Mouse (Mus musculus) mouse embryonic stem cell (cell line): ENCODE results near the gene Ago4.

Source experiments
- in situ Hi-C, 2 experiments: fragments of 300-500 bp; cut with MboI; formaldehyde crosslinking; loops; 1 replicate in 1 of 2; 3 replicates in 1 of 2; pipeline ENCODE4 v1.14.3; 2019 to 2020; ENCODE audit warnings: low sequenced_read_pairs in 2 of 2, low pct_unique_long_range_greater_than_20kb in 1 of 2, mixed read lengths in 1 of 2; ENCODE audit not compliant: unreplicated experiment in 1 of 2

Ago4 gene

GRCm38 (mm10) chr4:126533729-126534070, 428 bp upstream of the Ago4 start:
- in situ Hi-C loops, result no loop called here

DNA sequence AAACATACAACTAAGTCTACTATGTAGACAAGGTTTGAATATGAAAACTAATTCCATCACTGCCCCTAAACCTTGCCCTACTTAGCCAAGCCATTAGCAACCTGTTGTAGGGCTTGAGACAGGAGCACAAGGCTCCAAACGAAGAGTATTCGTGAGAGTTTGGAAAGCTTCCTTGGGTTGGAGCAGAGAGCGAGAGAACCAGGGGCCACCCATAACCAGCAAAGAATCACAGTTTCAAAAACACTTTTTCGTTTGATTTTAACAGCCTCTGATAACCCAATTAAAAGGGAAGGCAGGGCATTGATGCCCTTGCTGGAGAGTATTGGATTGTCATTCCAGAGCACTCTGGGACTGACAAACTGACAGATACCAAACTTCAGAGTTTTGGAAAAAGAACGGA, 980 bp downstream of the Ago4 start:
- in situ Hi-C loops, result no loop called here

GRCm38 (mm10) chr4:126526828-126527227, 6.4 kb downstream of the Ago4 start:
- in situ Hi-C loops, result loop anchor here in 1 of 2 experiments (5.0 kb wide), 1 partner anchor 195 kb away; no protein-coding TSS in a partner anchor

- in situ Hi-C loops, result loop anchor here in 1 of 2 experiments (5.0 kb wide), 1 partner anchor 194 kb away; no protein-coding TSS in a partner anchor
These were observed 7.1 kb downstream of the Ago4 start for GRCm38 (mm10) chr4:126526164-126526563.

DNA sequence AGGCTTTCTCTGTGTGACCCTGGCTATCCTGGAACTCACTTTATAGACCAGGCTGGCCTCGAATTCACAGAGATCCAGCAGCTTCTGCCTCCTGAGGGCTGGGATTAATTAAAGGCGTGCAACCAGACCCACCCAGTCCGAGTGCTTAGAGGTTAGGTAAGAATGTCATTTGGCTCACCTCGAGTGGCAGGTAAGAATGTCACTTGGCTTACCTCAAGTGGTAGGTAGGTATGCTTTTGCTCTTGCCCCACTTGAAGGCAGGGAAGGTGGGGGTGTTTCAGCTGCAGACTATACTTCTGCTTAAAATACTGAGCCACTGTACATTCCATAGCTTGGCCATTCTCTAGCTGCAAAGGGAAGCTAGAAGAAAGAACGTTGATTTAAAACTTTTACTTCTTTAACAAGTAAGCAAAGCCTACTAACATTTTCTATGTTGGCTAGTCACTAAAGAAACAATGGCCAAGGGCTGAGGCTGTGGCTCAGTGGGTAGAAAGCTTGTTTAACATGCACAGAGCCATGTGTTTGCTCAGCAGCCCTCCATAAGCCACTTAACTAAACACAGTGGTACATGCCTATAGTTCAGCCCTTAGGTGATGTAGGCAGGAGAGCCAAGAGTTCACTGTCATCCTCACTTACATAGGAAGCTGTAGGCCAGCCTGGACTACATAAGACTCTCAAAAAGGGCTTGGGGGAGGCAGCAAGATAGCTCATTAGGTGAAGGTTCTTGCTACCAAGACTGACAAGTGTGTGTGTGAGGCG, 20.8 kb downstream of the Ago4 start:
- in situ Hi-C loops, result no loop called here

- in situ Hi-C loops, result no loop called here
These were observed 22.3 kb downstream of the Ago4 start for GRCm38 (mm10) chr4:126511013-126511412.

GRCm38 (mm10) chr4:126509072-126509471, 24.2 kb downstream of the Ago4 start:
- in situ Hi-C loops, result no loop called here

DNA sequence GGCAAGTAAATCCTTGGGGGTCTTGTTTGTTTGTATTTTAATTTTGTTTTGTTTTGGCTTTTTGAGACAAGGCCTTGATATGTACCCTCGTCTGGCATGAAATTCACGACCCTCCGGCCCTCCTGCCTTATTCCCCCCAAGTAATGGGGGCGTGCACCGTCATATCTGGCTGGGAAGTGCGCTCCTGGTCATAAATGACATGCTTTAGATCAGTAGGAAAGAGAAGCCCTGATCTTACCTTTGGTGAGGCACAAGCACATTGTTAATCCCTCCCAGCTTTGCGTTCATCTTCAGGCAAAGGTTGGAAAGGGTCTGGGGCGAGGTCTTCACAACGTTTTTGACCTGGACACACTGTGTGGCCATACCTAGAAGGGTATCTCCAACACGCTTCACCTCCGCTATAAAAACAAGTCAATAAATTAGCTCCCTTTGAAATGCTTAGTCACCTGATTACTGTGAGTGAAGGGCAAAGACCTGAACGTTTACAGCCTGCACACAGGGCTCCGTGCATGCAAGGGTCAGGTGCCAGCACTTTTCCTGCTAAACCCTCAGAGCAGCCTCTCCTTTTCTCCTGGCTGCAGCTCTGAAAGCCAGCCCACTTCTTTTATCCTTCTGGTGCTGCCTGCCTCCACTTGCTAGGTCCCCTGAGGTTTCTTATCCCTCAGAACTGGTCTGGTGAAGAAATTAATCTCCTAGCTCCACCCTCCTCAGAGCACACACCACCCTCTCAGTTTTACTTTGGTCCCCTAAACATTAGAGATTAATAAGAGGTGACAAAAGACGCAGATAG, 25.0 kb downstream of the Ago4 start:
- in situ Hi-C loops, result no loop called here

GRCm38 (mm10) chr4:126502977-126503309, 30.3 kb downstream of the Ago4 start:
- in situ Hi-C loops, result no loop called here

- in situ Hi-C loops, result no loop called here
These were observed 30.9 kb downstream of the Ago4 start for GRCm38 (mm10) chr4:126502141-126502976.

DNA sequence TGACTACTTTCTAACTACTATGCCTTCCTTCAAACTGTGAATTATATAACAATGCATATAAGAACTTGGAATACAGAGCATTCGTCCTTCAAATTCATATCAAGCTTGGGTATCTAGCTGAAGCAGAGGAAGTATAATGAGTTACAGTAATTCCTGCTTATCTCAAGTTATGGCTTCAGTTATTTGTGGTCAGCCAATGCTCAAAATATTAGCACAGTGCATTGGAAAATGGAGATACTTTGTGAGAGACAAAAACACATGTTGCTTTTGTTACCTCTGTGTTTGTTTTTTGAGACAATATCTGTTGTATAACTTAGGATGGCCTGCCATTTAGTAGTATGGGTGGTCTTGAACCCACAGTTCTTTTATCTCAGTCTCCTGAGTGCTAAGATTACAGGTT, 34.7 kb downstream of the Ago4 start:
- in situ Hi-C loops, result no loop called here

GRCm38 (mm10) chr4:126496963-126497362, 36.3 kb downstream of the Ago4 start:
- in situ Hi-C loops, result no loop called here

DNA sequence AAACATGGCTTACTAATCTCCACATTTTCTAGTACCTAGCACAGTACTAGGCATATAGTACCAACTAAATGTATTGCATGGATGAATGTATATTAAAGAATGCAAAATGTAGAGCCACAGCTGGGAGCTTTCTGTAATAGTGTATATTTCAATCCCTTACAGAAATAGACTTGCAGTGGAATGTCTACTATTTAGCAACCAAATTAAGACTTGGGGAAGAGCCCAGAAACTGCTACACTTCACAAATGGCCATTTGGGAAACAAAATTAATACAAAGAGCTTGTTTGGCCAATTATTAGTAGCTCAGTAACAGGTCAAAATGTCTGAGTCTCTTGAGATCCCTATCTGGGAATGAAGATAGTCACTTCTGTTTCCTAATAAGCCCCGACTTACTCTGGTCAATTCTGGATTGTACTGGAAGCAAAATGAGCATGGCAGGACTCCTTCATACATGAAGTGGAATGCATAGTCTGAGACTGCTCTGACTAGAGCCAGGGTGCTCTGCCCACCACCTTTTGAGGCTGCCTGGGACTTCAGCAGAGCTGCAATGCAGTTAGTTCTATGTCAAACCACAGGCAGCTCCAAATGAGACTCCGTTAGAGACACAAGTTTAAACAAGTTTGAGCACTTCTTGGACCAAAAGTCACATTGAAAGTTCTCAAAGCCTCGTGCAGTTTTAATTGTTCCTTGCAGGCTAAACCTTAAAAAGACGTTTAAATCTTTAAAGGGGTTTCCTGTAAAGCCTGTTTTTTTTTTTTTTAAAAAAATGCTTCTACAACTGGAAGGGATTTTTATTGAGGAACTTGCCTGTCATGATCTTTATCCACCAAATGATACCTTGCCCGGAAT, 37.1 kb downstream of the Ago4 start:
- in situ Hi-C loops, result no loop called here

GRCm38 (mm10) chr4:126495453-126495852, 37.8 kb downstream of the Ago4 start:
- in situ Hi-C loops, result no loop called here

- in situ Hi-C loops, result no loop called here
These were observed 39.9 kb downstream of the Ago4 start for GRCm38 (mm10) chr4:126493416-126493815.

GRCm38 (mm10) chr4:126491977-126492376, 41.3 kb downstream of the Ago4 start:
- in situ Hi-C loops, result no loop called here

DNA sequence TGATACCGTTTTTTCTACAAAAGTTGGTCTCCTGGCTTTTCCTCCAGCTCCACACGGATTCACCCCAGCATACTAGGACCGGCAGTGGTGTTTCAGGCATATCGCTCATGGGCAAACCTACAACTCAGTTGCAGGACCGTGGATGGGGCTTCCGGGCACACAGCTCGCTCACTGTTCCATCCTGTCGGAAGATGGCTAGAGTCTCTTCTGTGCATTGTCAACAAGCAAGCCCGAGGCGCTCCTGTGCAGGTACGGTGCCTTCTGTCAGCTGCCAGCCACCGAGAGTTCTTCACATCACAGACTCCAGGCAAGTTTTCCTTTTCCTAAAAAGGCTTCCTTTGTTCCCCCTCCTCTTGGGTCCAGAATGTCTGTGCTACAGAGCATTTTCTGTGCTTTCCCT, 42.5 kb downstream of the Ago4 start:
- in situ Hi-C loops, result no loop called here

- in situ Hi-C loops, result no loop called here
These were observed 43.5 kb downstream of the Ago4 start for GRCm38 (mm10) chr4:126489811-126490210.
